Mouse (Mus musculus) CH12.LX (cell line): ENCODE results near the gene Srgap2.

ENCODE experiments used
- CHD2 ChIP-seq: IDR thresholded peaks from 2 replicates; pipeline ENCODE4 v1.6.1; 2011; ENCODE audit warnings: low read length, improper control_type of control experiment
- CTCF ChIP-seq, 2 experiments: IDR thresholded peaks in 1 of 2; conservative IDR thresholded peaks in 1 of 2; 2 replicates each; pipeline ENCODE4 v1.5.1; 2011 to 2012; ENCODE audit warnings: low read depth in 2 of 2, low read length in 2 of 2, improper control_type of control experiment in 1 of 2, inconsistent platforms in 1 of 2, mild to moderate bottlenecking in 1 of 2, moderate library complexity in 1 of 2
- EP300 ChIP-seq: IDR thresholded peaks from 2 replicates; pipeline ENCODE4 v1.6.1; 2011; ENCODE audit warnings: low read length, improper control_type of control experiment
- ETS1 ChIP-seq: conservative IDR thresholded peaks from 2 replicates; pipeline ENCODE4 v1.6.1; 2012; ENCODE audit warnings: low read depth, mild to moderate bottlenecking, inconsistent platforms, low read length, improper control_type of control experiment, moderate library complexity
- HCFC1 ChIP-seq: IDR thresholded peaks from 2 replicates; pipeline ENCODE4 v1.6.1; 2012; ENCODE audit warnings: low read depth, mild to moderate bottlenecking, inconsistent platforms, low read length, improper control_type of control experiment
- JUN ChIP-seq: IDR thresholded peaks from 2 replicates; pipeline ENCODE4 v1.6.1; 2011; ENCODE audit warnings: low read depth, mild to moderate bottlenecking, low read length, improper control_type of control experiment, moderate library complexity; ENCODE audit not compliant: insufficient read depth
- KAT2A ChIP-seq: IDR thresholded peaks from 2 replicates; pipeline ENCODE4 v1.6.1; 2012; ENCODE audit warnings: low read length, improper control_type of control experiment, inconsistent platforms; ENCODE audit not compliant: insufficient replicate concordance
- MAZ ChIP-seq: IDR thresholded peaks from 2 replicates; pipeline ENCODE4 v1.6.1; 2012; ENCODE audit warnings: low read depth, mild to moderate bottlenecking, inconsistent platforms, low read length, improper control_type of control experiment, moderate library complexity
- NRF1 ChIP-seq: IDR thresholded peaks from 2 replicates; pipeline ENCODE4 v1.6.1; 2014; ENCODE audit warnings: low read depth, mild to moderate bottlenecking, inconsistent platforms, low read length, improper control_type of control experiment, moderate library complexity
- POLR2A ChIP-seq: IDR thresholded peaks from 2 replicates; pipeline ENCODE4 v1.6.1; 2011; ENCODE audit warnings: low read depth, mild to moderate bottlenecking, improper control_type of control experiment, low read length
- RCOR1 ChIP-seq: conservative IDR thresholded peaks from 2 replicates; pipeline ENCODE4 v1.6.1; 2012; ENCODE audit warnings: low read depth, mild to moderate bottlenecking, inconsistent platforms, low read length, improper control_type of control experiment
- SIN3A ChIP-seq: IDR thresholded peaks from 2 replicates; pipeline ENCODE4 v1.6.1; 2012; ENCODE audit warnings: low read length, improper control_type of control experiment, inconsistent platforms
- ZC3H11A ChIP-seq: IDR thresholded peaks from 2 replicates; pipeline ENCODE4 v1.6.1; 2012; ENCODE audit warnings: low read depth, mild to moderate bottlenecking, inconsistent platforms, low read length, improper control_type of control experiment
- ZNF384 ChIP-seq: IDR thresholded peaks from 2 replicates; pipeline ENCODE4 v1.6.1; 2012; ENCODE audit warnings: low read depth, low read length, improper control_type of control experiment, inconsistent platforms

GRCm38 (mm10) chr1:131448373-131448772 lies 78.8 kb downstream of the Srgap2 start:
- TF ChIP-seq CTCF (conservative IDR thresholded peaks at IDR 0.05 in 1 of 2, IDR thresholded peaks at IDR 0.05 in 1 of 2; ENCODE audit: low read depth in 2 of 2, low read length in 2 of 2) = no peak
- TF ChIP-seq ETS1 = no peak
- no peak for TF ChIP-seq KAT2A
- no peak for TF ChIP-seq ZC3H11A
- TF ChIP-seq POLR2A = no peak
- no peak for TF ChIP-seq EP300
- TF ChIP-seq ZNF384 = no peak
- TF ChIP-seq HCFC1 = no peak
- TF ChIP-seq JUN = no peak
- no peak for TF ChIP-seq RCOR1
- no peak for TF ChIP-seq MAZ
- no peak for TF ChIP-seq SIN3A
- TF ChIP-seq CHD2 = no peak
- TF ChIP-seq NRF1 = no peak
